Mouse (Mus musculus): Measurements from ENCODE around the gene Gm20877.
"Not testable (repeated sequence)": the region's sequence is repeated elsewhere in the genome, so short reads cannot be mapped to it uniquely, and the experiment has no call there.

GRCm38 (mm10) chrY:17093573-17093972 is at the start of gene Gm20877:
- TF ChIP-seq CTCF (IDR thresholded peaks at IDR 0.05; ENCODE audit: low read depth, low read length); POLR2AphosphoS5 (IDR thresholded peaks at IDR 0.05; ENCODE audit: insufficient replicate concordance, low read depth, low read length); GATA1 (IDR thresholded peaks at IDR 0.05; ENCODE audit: borderline replicate concordance, low read length): not testable (repeated sequence)
